Mouse (Mus musculus): ENCODE results near the gene Iqgap2. TPM values are rescaled to one million over a fixed set of nuclear protein-coding genes. Genes with fewer than 3 reads are reported as not detected.

The Iqgap2 gene
- polyA plus RNA-seq, 1 experiment from 2014 or later = 8.5 TPM

GRCm38 (mm10) chr13:95696120-95696653 lies 195.5 kb downstream of the Iqgap2 start:
- H3K9ac ChIP-seq (ENCODE audit: low read depth, low read length) = no peak overlapping the region
- no peaks in the 10 kb centered on the region for H3K27me3 ChIP-seq (ENCODE audit: control insufficient read depth, insufficient read depth, low read length)
- no peak overlapping the region for H3K4me3 ChIP-seq (ENCODE audit: low read depth, low read length)
- H3K4me2 ChIP-seq = no peak overlapping the region
- 90% methylated on average over 9 of the region's 9 CpGs for WGBS (ENCODE audit: insufficient replicate concordance)
- no peaks in the 10 kb centered on the region for H3K9me3 ChIP-seq (replicated peaks; ENCODE audit: control insufficient read depth, low read length)
- ATAC-seq (replicated peaks; ENCODE audit: insufficient number of reproducible peaks, low FRiP score, low TSS enrichment) = no peak
- peak overlapping the region; percentile 46 for H3K27ac ChIP-seq (ENCODE audit: low read depth, low read length)
- H3K36me3 ChIP-seq (ENCODE audit: control insufficient read depth, insufficient read depth, low read length) = no peaks in the 10 kb centered on the region
- no peaks in the 10 kb centered on the region for H3K4me1 ChIP-seq (ENCODE audit: control insufficient read depth, insufficient read depth, low read length)

DNA sequence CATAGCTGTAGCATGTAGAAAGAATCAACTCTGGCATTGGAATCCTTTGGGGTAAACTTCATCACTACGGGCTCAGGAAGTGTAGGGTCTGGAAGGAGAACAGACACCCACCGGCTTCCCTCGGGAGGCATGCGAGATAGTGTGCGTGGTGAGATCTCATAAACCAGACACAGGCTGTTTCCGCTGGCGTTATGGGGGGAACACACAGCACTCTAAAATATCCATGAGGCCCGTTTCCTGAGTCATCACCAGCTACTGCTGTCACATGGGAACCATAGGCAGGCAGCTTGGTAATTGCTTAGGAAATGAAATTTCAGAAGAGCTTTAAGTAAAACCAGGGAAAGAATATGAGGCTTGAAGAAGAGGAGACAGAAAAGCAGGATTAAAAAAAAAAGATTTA lies 199.5 kb downstream of the Iqgap2 start:
- 57% methylated on average over 8 of the region's 8 CpGs for WGBS (ENCODE audit: insufficient replicate concordance)

GRCm38 (mm10) chr13:95688576-95688975 lies 203.1 kb downstream of the Iqgap2 start:
- Histone ChIP-seq H3K9me3 (replicated peaks; ENCODE audit: control insufficient read depth, low read length) (no peaks in the 10 kb centered on the region), H3K27ac (ENCODE audit: low read depth, low read length) (no peak overlapping the region), H3K9ac (ENCODE audit: low read depth, low read length) (no peak overlapping the region), H3K4me3 (ENCODE audit: low read depth, low read length) (no peak overlapping the region), H3K4me1 (ENCODE audit: control insufficient read depth, insufficient read depth, low read length) (no peaks in the 10 kb centered on the region), H3K27me3 (ENCODE audit: control insufficient read depth, insufficient read depth, low read length) (no peaks in the 10 kb centered on the region), H3K36me3 (ENCODE audit: control insufficient read depth, insufficient read depth, low read length) (no peaks in the 10 kb centered on the region), H3K4me2 (no peak overlapping the region)
- peak; percentile 81; the same call in 1 of the 2 replicates for ATAC-seq (replicated peaks; ENCODE audit: insufficient number of reproducible peaks, low FRiP score, low TSS enrichment)
- WGBS (ENCODE audit: insufficient replicate concordance) = 68% methylated on average over 1 of the region's 1 CpGs

More for the DNA sequence above, 199.5 kb downstream of the Iqgap2 start:
- Histone ChIP-seq H3K9ac (ENCODE audit: low read depth, low read length) (no peak overlapping the region), H3K9me3 (replicated peaks; ENCODE audit: control insufficient read depth, low read length) (no peaks in the 10 kb centered on the region), H3K36me3 (ENCODE audit: control insufficient read depth, insufficient read depth, low read length) (no peaks in the 10 kb centered on the region), H3K27me3 (ENCODE audit: control insufficient read depth, insufficient read depth, low read length) (no peaks in the 10 kb centered on the region), H3K4me1 (ENCODE audit: control insufficient read depth, insufficient read depth, low read length) (no peaks in the 10 kb centered on the region), H3K4me2 (no peak overlapping the region), H3K4me3 (ENCODE audit: low read depth, low read length) (no peak overlapping the region), H3K27ac (ENCODE audit: low read depth, low read length) (no peak overlapping the region)
- ATAC-seq (replicated peaks; ENCODE audit: insufficient number of reproducible peaks, low FRiP score, low TSS enrichment) = no peak

DNA sequence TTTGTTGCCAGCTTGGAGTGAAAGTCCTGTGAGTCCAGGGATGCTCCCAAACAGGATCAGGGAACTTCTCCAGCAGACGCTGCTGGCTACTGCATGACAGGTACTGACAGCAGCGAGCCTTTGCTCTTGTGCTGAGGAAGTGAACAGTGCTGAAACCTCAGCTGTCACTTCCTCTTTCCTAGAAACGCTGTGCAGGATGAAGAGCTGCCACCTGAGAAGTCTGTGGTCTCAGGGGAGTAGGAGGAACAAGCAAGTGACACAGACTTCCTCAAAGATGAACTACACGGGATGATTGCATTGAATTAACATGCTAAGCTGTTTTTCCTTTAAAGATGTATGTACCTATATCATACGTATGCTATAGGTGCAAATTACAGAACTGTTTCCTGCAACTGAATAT lies 206.0 kb downstream of the Iqgap2 start:
- no peak overlapping the region for H3K27ac ChIP-seq (ENCODE audit: low read depth, low read length)
- no peaks in the 10 kb centered on the region for H3K36me3 ChIP-seq (ENCODE audit: control insufficient read depth, insufficient read depth, low read length)
- 57% methylated on average over 5 of the region's 5 CpGs for WGBS (ENCODE audit: insufficient replicate concordance)

GRCm38 (mm10) chr13:95684656-95685244 lies 207.0 kb downstream of the Iqgap2 start:
- Histone ChIP-seq H3K27me3 (ENCODE audit: control insufficient read depth, insufficient read depth, low read length) (no peaks in the 10 kb centered on the region), H3K4me3 (ENCODE audit: low read depth, low read length) (no peak overlapping the region), H3K36me3 (ENCODE audit: control insufficient read depth, insufficient read depth, low read length) (no peaks in the 10 kb centered on the region), H3K4me1 (ENCODE audit: control insufficient read depth, insufficient read depth, low read length) (no peaks in the 10 kb centered on the region), H3K4me2 (no peak overlapping the region), H3K9ac (ENCODE audit: low read depth, low read length) (no peak overlapping the region), H3K27ac (ENCODE audit: low read depth, low read length) (no peak overlapping the region), H3K9me3 (replicated peaks; ENCODE audit: control insufficient read depth, low read length) (no peaks in the 10 kb centered on the region)
- no peak for ATAC-seq (replicated peaks; ENCODE audit: insufficient number of reproducible peaks, low FRiP score, low TSS enrichment)
- 89% methylated on average over 9 of the region's 9 CpGs for WGBS (ENCODE audit: insufficient replicate concordance)

More for the DNA sequence above, 206.0 kb downstream of the Iqgap2 start:
- no peak overlapping the region for H3K4me2 ChIP-seq
- no peaks in the 10 kb centered on the region for H3K27me3 ChIP-seq (ENCODE audit: control insufficient read depth, insufficient read depth, low read length)
- no peak overlapping the region for H3K4me3 ChIP-seq (ENCODE audit: low read depth, low read length)
- ATAC-seq (replicated peaks; ENCODE audit: insufficient number of reproducible peaks, low FRiP score, low TSS enrichment) = no peak
- H3K9ac ChIP-seq (ENCODE audit: low read depth, low read length) = no peak overlapping the region
- no peaks in the 10 kb centered on the region for H3K9me3 ChIP-seq (replicated peaks; ENCODE audit: control insufficient read depth, low read length)
- H3K4me1 ChIP-seq (ENCODE audit: control insufficient read depth, insufficient read depth, low read length) = no peaks in the 10 kb centered on the region

DNA sequence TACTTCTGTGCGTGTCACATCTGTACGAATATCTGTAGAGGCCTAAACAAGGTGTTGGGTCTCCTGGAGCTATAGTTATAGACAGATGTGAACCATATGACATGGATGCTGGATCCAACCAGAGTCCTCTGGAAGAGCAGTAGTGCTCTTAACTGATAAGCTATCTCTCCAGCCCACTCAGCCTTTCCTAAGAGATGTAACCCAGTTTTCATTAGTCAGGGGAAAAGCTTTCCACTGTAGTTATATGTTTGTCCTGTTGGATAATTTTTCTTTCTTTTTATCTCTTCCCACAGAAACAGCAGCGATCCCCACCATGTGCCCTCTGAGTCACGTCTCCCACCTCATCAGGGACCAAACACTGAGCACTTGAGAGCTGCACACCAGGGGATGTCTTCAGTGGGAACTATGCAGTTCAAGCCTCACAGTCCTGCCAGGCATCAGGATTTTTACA lies 212.2 kb downstream of the Iqgap2 start:
- Histone ChIP-seq H3K9ac (ENCODE audit: low read depth, low read length) (no peak overlapping the region), H3K4me3 (ENCODE audit: low read depth, low read length) (no peak overlapping the region), H3K4me2 (no peak overlapping the region), H3K4me1 (ENCODE audit: control insufficient read depth, insufficient read depth, low read length) (no peaks in the 10 kb centered on the region; the same call in 1 of the 2 replicates), H3K36me3 (ENCODE audit: control insufficient read depth, insufficient read depth, low read length) (no peaks in the 10 kb centered on the region), H3K27me3 (ENCODE audit: control insufficient read depth, insufficient read depth, low read length) (no peaks in the 10 kb centered on the region), H3K27ac (ENCODE audit: low read depth, low read length) (peak overlapping the region; percentile 73; the same call in 1 of the 2 replicates), H3K9me3 (replicated peaks; ENCODE audit: control insufficient read depth, low read length) (no peaks in the 10 kb centered on the region)
- 43% methylated on average over 4 of the region's 4 CpGs for WGBS (ENCODE audit: insufficient replicate concordance)
- peak; percentile 84 for ATAC-seq (replicated peaks; ENCODE audit: insufficient number of reproducible peaks, low FRiP score, low TSS enrichment)

- no peak for ATAC-seq (replicated peaks; ENCODE audit: insufficient number of reproducible peaks, low FRiP score, low TSS enrichment)
- no peaks in the 10 kb centered on the region for H3K27me3 ChIP-seq (ENCODE audit: control insufficient read depth, insufficient read depth, low read length)
- no peak overlapping the region for H3K4me2 ChIP-seq
- no peak overlapping the region for H3K4me3 ChIP-seq (ENCODE audit: low read depth, low read length)
- no peaks in the 10 kb centered on the region for H3K9me3 ChIP-seq (replicated peaks; ENCODE audit: control insufficient read depth, low read length)
- no peaks in the 10 kb centered on the region; the same call in 1 of the 2 replicates for H3K4me1 ChIP-seq (ENCODE audit: control insufficient read depth, insufficient read depth, low read length)
- H3K27ac ChIP-seq (ENCODE audit: low read depth, low read length) = peak overlapping the region; percentile 25; the same call in 1 of the 2 replicates
- WGBS (ENCODE audit: insufficient replicate concordance) = 70% methylated on average over 5 of the region's 5 CpGs
- H3K36me3 ChIP-seq (ENCODE audit: control insufficient read depth, insufficient read depth, low read length) = no peaks in the 10 kb centered on the region
- no peak overlapping the region for H3K9ac ChIP-seq (ENCODE audit: low read depth, low read length)
These were observed 212.6 kb downstream of the Iqgap2 start for GRCm38 (mm10) chr13:95679078-95679477.

DNA sequence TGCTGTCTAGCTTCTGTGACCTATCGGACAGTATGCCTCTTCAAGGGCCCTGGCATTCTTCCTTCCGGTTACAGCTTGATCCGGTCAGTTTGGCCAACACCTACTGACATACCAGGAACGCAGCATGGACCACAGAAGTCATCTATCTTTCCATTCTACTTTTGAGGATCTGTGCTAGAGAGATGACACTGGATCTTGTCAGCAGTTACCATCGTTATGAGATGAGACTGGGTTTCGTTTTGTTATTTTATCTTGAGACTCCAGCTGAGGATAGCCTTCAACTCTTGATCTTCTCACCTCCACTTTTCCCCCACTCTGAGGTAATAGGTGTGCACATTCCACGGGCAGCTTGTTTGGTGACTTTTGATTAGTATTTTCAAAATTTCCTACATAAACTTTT lies 219.3 kb downstream of the Iqgap2 start:
- no peaks in the 10 kb centered on the region for H3K9me3 ChIP-seq (replicated peaks; ENCODE audit: control insufficient read depth, low read length)
- H3K4me1 ChIP-seq (ENCODE audit: control insufficient read depth, insufficient read depth, low read length) = 0 out of 2 replicates have a peak, but pooled peaks cover 6% of the 10 kb centered on the region
- H3K36me3 ChIP-seq (ENCODE audit: control insufficient read depth, insufficient read depth, low read length) = no peaks in the 10 kb centered on the region
- no peak for ATAC-seq (replicated peaks; ENCODE audit: insufficient number of reproducible peaks, low FRiP score, low TSS enrichment)
- H3K9ac ChIP-seq (ENCODE audit: low read depth, low read length) = peak overlapping the region; percentile 24; the same call in 1 of the 2 replicates
- H3K27ac ChIP-seq (ENCODE audit: low read depth, low read length) = peak overlapping the region; percentile 81
- H3K4me3 ChIP-seq (ENCODE audit: low read depth, low read length) = no peak overlapping the region
- H3K27me3 ChIP-seq (ENCODE audit: control insufficient read depth, insufficient read depth, low read length) = no peaks in the 10 kb centered on the region
- H3K4me2 ChIP-seq = peak overlapping the region; percentile 17; the same call in 1 of the 2 replicates
- WGBS (ENCODE audit: insufficient replicate concordance) = 55% methylated on average over 7 of the region's 7 CpGs

All from heart, embryonic 11.5 days (tissue).